Mouse (Mus musculus): ENCODE data around the gene Pla2g5.
"Not testable (repeated sequence)": the region's sequence is repeated elsewhere in the genome, so short reads cannot be mapped to it uniquely, and the experiment has no call there.

DNA sequence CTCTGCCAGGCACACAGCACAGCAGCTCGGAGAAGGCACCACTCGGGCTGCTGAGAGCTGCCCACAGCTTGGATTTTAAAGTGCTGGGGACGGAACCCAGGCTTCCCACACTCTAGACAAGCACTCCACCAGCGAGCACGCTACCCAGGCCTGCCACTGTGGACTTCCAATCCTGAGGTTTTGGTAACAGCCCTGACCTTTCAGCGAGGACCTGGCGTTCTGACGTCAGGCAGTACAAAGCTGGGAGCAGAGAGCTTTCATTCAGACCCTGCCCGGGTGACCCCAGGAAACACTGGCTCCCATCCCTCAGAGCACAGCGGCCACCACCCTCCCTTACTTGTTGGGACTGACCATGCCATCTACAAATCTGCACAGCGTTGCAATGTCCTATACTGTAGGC is 30.5 kb upstream of the Pla2g5 start:
- TF ChIP-seq POLR2A (IDR thresholded peaks at IDR 0.05; ENCODE audit: low read depth, low read length); CTCF (IDR thresholded peaks at IDR 0.05; ENCODE audit: borderline replicate concordance, insufficient read depth, low read length): not testable (repeated sequence)

All from embryonic fibroblast, embryonic 13.5 days (primary cell).